ENCODE assay signal across 9 mouse cellular contexts in the genomic region with DNA sequence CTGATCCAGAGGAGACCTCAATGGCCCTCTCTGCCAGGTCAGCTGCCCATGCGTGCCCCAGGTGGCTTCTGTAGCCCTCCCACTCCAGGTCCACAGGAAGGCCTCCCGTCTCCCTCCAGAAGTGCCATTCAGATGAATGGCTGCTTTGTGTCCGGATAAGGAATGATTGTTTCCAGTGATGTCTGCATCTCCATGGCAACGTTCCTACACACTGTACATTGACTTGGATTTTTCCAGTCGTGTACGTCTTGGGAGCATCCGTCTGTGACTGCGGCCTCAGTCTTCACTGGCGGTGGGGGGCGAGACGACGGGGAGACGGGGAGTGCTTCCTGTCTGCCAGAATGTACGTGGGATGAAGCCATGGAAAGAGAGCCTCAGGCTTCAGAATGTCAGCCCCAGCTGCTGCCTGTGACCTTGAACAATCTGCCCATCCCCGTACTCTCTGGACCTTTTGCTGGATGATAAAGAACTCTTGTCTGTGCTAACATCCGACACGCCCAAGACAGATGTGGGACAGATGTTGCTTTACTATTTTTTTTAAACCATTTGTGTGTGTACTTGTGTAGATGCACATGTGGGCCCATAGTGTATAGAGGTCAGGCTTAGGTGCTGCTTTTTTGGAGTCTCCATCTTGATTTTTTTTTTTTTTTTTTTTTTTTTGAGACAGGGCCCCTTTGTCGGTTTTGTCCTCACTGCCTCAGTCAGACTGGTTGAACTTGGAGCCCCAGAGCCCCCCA.
A peak's percentile ranks its signal among the peaks of the same experiment; 100 is the strongest.
DNase-seq lines count a peak whose midpoint lies in the region; ATAC-seq and TF ChIP-seq lines count a peak whose summit lies in the region.
"Had no signal": no experiment of that assay in that cellular context is flagged by ENCODE, and none has a peak within 500 bp of the region (broad histone marks: within the 10 kb centered on the region; RNA-seq: fewer than 3 reads in every experiment).

No protein-coding gene starts in this region.

- no peak overlapping the region for H3K4me2 ChIP-seq in lung, embryonic 15.5 days
- H3K4me2 ChIP-seq in embryonic facial prominence, embryonic 15.5 days (replicated peaks) = no peak overlapping the region
- no peak overlapping the region for H3K4me2 ChIP-seq in liver, postnatal 0 days (ENCODE audit: low read depth, low read length)

- no peak for DNase-seq in lung, adult 18-20 months
- peak; percentile 57 to 76 for DNase-seq in left cerebral cortex, postnatal 14 days (ENCODE audit: low spot score in 2 of 2)
- peak; percentile 28 for DNase-seq in right cerebral cortex, postnatal 25 days
- no peak for DNase-seq in gastrocnemius, postnatal 10 days
- no peak for DNase-seq in liver, postnatal 0 days

- H3K27me3 ChIP-seq in lung, embryonic 15.5 days = peaks cover 21% of the 10 kb centered on the region
- H3K27me3 ChIP-seq in embryonic facial prominence, embryonic 15.5 days = 0 out of 2 replicates have a peak, but pooled peaks cover 6% of the 10 kb centered on the region
- H3K27me3 ChIP-seq in liver, postnatal 0 days (ENCODE audit: insufficient read depth, low read length) = peaks cover 11% of the 10 kb centered on the region

- no peak overlapping the region for H3K9ac ChIP-seq in lung, embryonic 15.5 days
- no peak overlapping the region for H3K9ac ChIP-seq in embryonic facial prominence, embryonic 15.5 days
- H3K9ac ChIP-seq in liver, postnatal 0 days (replicated peaks) = no peak overlapping the region

- peak; percentile 25; the same call in 1 of the 2 replicates for ATAC-seq in lung, embryonic 15.5 days (ENCODE audit: borderline replicate concordance, extremely low read depth, low FRiP score, low TSS enrichment)
- peak; percentile 49 for ATAC-seq in embryonic facial prominence, embryonic 15.5 days (ENCODE audit: insufficient number of reproducible peaks, low FRiP score, low TSS enrichment, low read depth)
- ATAC-seq in liver, postnatal 0 days = no peak
- no peak for ATAC-seq in megakaryocyte progenitor cell, adult 5-6 weeks (replicated peaks; ENCODE audit: poor library complexity)

- no peak for TF ChIP-seq EP300 in liver, postnatal 0 days (IDR thresholded peaks at IDR 0.05; ENCODE audit: low read depth)

- H3K27ac ChIP-seq in lung, embryonic 15.5 days = 0 out of 2 replicates have a peak overlapping the region, but pooled peaks have one; percentile 3
- peak overlapping the region; percentile 63 for H3K27ac ChIP-seq in embryonic facial prominence, embryonic 15.5 days (replicated peaks)
- H3K27ac ChIP-seq in liver, postnatal 0 days (ENCODE audit: low read depth) = no peak overlapping the region

- TF ChIP-seq CTCF in liver, postnatal 0 days (IDR thresholded peaks at IDR 0.05; ENCODE audit: low read depth) = no peak

- H3K9me3 ChIP-seq in lung, embryonic 15.5 days = no peaks in the 10 kb centered on the region
- H3K9me3 ChIP-seq in embryonic facial prominence, embryonic 15.5 days (replicated peaks) = no peaks in the 10 kb centered on the region
- no peaks in the 10 kb centered on the region for H3K9me3 ChIP-seq in liver, postnatal 0 days (ENCODE audit: low read length)

- intact Hi-C loops in left cerebral cortex, postnatal 14 days (cut with DNase I) = no loop called here

- no peaks in the 10 kb centered on the region for H3K36me3 ChIP-seq in lung, embryonic 15.5 days
- H3K36me3 ChIP-seq in embryonic facial prominence, embryonic 15.5 days = no peaks in the 10 kb centered on the region
- no peaks in the 10 kb centered on the region for H3K36me3 ChIP-seq in liver, postnatal 0 days (replicated peaks; ENCODE audit: insufficient read depth, low read length)

- H3K4me3 ChIP-seq in lung, embryonic 15.5 days = no peak overlapping the region
- no peak overlapping the region for H3K4me3 ChIP-seq in embryonic facial prominence, embryonic 15.5 days (replicated peaks)
- no peak overlapping the region for H3K4me3 ChIP-seq in liver, postnatal 0 days (ENCODE audit: low read depth, low read length)
- H3K4me3 ChIP-seq: myocyte had no signal

- peaks cover 19% of the 10 kb centered on the region for H3K4me1 ChIP-seq in lung, embryonic 15.5 days
- peaks cover 18% of the 10 kb centered on the region for H3K4me1 ChIP-seq in embryonic facial prominence, embryonic 15.5 days
- H3K4me1 ChIP-seq in liver, postnatal 0 days (ENCODE audit: insufficient read depth) = peaks cover 3% of the 10 kb centered on the region; the same call in 1 of the 2 replicates

- WGBS in lung, embryonic 15.5 days = 10% methylated on average over 18 of the region's 18 CpGs
- 26% methylated on average over 18 of the region's 18 CpGs for WGBS in embryonic facial prominence, embryonic 15.5 days
- 57% methylated on average over 18 of the region's 18 CpGs for WGBS in liver, postnatal 0 days (ENCODE audit: insufficient replicate concordance)

Comparison
In these comparisons a context has a peak if more than half of its experiments do, and no peak if none do; other contexts are left out.
1. ATAC-seq: peak in lung, embryonic 15.5 days (single experiment) and embryonic facial prominence, embryonic 15.5 days (single experiment); none in liver, postnatal 0 days (single experiment) and megakaryocyte progenitor cell, adult 5-6 weeks (single experiment).
2. DNase-seq: peak in left cerebral cortex, postnatal 14 days (2 of 2) and right cerebral cortex, postnatal 25 days (single experiment); none in lung, adult 18-20 months (0 of 2), gastrocnemius, postnatal 10 days (single experiment) and liver, postnatal 0 days (single experiment).